Mouse (Mus musculus): ENCODE data around the gene Alpk1.

Alpk1 gene

DNA sequence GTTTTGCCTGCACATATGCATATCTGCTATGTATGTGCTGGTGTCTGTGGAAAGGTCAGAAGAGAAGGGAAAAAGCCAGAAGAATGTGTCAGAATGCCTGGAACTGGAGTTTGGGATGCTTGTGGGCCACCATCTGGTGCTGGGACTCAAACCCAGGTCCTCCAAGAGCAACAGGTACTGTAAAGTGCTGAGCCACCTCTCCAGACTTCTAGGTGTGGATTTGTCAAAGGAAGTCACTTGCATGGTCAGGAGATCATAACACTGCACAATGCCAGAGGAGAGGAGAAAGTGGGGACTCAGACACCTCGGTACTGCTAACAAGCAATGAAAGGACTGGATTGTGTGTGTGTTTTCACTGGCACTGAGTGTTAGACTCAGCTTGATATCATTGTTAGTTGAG lies 150.1 kb downstream of the Alpk1 start:
- no peak for DNase-seq (ENCODE audit: extremely low spot score)

DNA sequence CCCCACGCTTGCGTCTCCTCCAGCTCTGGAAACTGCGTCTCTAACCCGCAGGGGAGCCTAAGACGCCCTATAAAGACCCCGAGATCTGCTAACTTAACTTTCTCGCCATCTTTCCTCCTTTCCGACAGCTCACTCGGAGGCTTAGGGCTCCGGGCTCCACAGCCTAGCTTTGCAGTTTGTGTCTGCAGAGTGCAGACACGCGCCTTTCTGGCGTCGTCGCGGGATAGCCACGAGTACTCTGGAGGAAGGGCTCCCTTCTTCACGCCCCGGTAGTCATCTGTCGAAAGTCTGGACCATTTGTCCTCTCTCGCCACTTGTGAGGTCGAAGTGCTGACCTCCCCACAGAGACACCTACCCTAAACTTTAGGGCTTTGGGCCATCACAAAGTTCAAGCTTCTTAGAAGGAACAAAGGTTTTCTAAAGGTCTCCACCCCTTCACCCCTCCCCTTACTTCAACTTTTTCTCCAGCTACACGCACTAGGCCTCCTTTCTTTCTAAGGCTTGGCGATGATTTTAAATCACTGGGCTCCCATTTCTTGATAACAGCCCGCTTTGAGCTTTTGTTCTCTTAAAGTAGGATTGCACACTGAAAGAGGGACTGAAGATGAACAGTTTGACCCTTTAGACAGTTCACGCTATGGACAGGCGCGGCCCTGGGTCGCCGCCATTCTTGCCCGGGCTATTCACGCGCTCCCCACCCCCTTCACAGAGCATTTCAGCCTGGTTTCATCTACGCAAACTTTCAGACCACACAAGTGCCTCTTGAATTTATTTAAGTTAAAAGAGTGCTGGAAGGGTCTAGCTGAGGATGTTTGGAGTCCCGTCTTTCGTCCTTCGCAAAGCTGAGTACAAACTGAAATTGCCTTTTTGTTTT lies 151.8 kb downstream of the Alpk1 start:
- DNase-seq (ENCODE audit: extremely low spot score) = peak; percentile 68

DNA sequence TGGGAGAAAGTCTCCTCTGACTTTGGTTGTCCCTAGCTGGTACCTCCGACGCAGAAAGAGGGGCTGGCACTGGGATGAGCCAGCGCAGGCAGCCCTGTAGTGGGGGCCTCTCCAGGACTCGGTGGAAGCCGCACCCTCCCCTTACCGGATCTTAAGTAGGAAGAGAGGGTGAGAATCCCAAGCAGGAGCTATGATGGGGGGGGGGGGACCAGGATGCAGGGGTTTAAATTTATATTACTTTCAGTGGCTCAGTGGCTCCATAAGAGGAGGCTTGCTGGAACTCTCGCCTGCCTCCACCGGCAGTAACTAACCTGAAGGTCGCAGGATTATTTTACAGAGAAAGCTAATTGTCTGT lies 152.4 kb downstream of the Alpk1 start:
- no peak for DNase-seq (ENCODE audit: extremely low spot score)

DNA sequence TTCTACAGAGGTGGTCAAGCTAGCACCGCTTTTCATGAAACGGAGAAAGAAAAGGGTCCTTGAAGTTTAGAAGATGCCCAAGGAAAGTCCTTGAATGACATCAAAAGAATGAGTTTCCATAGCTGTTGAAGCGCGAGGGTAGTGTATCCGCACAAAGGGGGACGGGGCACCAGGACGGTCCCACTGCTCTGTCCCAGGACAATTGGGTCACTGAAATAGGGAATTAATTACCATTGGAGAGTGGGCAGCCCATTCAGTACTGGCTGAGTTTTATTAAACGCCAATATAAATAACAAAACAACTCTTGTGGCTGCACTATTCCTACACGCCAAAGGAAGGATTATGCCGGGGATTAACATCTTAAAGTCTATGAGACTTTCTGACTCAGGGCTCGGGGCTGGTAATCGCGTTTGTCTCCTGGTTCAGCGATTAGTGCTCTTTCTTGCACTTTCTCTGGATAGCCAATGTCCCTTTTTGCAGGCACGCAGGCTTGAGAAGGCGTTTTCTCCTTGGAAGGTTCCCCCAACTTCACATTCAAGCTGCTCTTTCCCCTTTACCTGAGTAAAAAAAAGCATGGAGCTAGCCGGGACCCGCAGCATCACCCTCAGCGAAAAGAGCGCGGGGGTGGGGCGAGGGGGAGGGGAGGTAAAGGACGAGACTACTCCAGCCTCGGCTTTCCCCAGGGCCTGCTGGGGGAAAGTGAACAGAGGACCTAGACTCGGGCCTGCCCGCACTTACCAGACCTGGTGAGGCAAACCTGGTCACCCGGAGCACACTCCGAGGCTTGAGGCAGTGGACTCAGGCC lies 153.0 kb downstream of the Alpk1 start:
- peak; percentile 65 for DNase-seq (ENCODE audit: extremely low spot score)

DNA sequence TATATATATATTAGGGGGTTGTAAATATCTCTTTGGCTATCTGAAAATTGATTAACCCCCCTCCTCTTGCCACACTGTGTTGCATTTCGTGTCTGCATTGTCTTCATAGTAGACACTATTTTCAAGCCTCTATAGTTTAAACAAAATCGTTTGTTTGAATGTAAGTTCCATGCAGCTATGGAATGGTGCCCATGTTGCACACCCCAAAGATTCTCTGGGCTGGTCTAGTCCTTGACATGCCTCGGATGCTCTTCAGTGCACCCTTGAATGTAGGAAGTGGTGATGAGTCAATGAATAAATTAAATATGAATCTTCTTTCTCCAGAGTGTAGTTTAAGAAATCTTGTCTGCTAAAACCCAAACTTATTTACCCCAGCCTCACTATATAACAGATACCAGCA lies 153.8 kb downstream of the Alpk1 start:
- DNase-seq (ENCODE audit: extremely low spot score) = no peak

DNA sequence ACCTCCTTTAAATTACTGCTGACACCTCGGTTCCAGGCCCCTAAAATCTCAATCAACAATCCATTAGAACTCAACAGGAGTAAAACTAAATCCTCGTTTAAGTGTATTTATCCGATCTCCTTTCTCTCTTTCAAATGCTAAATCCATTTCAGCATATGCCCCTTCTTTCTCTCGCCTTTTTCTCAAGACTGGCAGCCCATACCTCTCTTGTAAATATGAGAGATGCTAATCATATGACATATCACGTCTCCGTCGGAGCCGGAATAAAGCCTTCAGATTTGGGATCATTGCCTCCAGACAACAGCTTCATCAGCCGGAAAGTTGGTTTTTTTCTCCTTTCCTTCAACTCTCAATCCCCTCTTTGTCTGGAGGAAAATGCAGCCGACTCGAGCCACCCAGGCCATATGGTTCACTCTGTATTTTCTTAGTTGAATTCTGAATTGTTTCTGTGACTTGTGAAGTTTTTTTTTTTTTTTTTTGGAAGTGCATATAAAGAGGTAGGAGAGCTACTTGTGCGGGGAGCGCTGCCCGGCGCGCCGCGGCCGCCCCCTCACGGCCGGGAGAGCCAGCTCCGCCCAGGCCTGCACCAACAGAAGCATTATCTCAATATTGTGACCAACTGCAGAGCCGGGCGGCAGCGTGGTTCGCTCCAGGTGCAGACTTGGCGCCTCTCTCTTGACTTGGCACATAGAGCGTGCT lies 154.5 kb downstream of the Alpk1 start:
- DNase-seq (ENCODE audit: extremely low spot score) = no peak

DNA sequence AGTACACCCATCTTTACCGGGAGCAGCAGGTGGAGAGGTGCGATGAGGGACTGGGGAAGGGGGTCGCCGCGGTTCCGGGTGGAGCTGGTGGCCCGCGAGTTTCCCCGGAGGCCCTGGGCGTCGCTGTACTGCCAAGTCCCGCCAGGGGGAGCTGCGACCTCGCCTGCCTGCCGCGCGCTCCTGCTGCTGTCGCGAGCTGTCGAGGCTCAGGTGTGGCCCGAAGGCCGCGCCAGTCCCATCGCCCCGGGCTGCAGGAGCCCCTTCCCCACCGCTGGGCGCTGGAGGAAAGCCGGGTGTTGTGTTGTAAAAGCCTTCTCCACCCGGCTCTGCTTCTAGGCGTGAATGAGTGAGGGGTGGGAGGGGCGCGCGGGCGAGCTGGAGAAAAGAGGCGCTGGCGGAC lies 155.0 kb downstream of the Alpk1 start:
- peak; percentile 82 for DNase-seq (ENCODE audit: extremely low spot score)
